ENCODE assay signal across 8 mouse cellular contexts in genomic region chr6:91000819-91001525, GRCm38 (mm10). TPM values are rescaled to one million over a fixed set of nuclear protein-coding genes. Genes with fewer than 3 reads are reported as not detected.
A peak's percentile ranks its signal among the peaks of the same experiment; 100 is the strongest.
DNase-seq lines count a peak whose midpoint lies in the region; ATAC-seq and TF ChIP-seq lines count a peak whose summit lies in the region.

No protein-coding gene starts in this region.

- TF ChIP-seq CTCF in bone marrow macrophage, adult 2 months (IDR thresholded peaks at IDR 0.05; ENCODE audit: low read depth, low read length): no peak
- TF ChIP-seq CTCF in heart, postnatal 0 days (IDR thresholded peaks at IDR 0.05; ENCODE audit: low read depth): no peak

- H3K27me3 ChIP-seq in heart, postnatal 0 days (ENCODE audit: control insufficient read depth, insufficient read depth, low read length): no peaks in the 10 kb centered on the region
- no peaks in the 10 kb centered on the region for H3K27me3 ChIP-seq in neural tube, embryonic 15.5 days (replicated peaks)

- H3K36me3 ChIP-seq in heart, postnatal 0 days (replicated peaks; ENCODE audit: control insufficient read depth, insufficient read depth, low read length): no peaks in the 10 kb centered on the region
- no peaks in the 10 kb centered on the region for H3K36me3 ChIP-seq in neural tube, embryonic 15.5 days

- intact Hi-C loops in left cerebral cortex, postnatal 10 days (cut with DNase I): no loop called here

- 0 out of 2 replicates have a peak overlapping the region, but pooled peaks have one; percentile 10 for H3K4me3 ChIP-seq in bone marrow macrophage, adult 2 months (ENCODE audit: insufficient read depth, low read length)
- H3K4me3 ChIP-seq in heart, postnatal 0 days (ENCODE audit: low read depth, low read length): no peak overlapping the region
- H3K4me3 ChIP-seq in neural tube, embryonic 15.5 days (replicated peaks): no peak overlapping the region

- TF ChIP-seq POLR2A in bone marrow macrophage, adult 2 months (IDR thresholded peaks at IDR 0.05; ENCODE audit: borderline replicate concordance, low read depth, low read length): no peak

- H3K4me2 ChIP-seq in heart, postnatal 0 days (ENCODE audit: low read depth, low read length): peak overlapping the region; percentile 48
- H3K4me2 ChIP-seq in neural tube, embryonic 15.5 days: peak overlapping the region; percentile 43

- H3K27ac ChIP-seq in bone marrow macrophage, adult 2 months (ENCODE audit: insufficient read depth, low read depth, low read length): no peak overlapping the region
- H3K27ac ChIP-seq in heart, postnatal 0 days (ENCODE audit: low read depth): no peak overlapping the region
- 0 out of 2 replicates have a peak overlapping the region, but pooled peaks have one; percentile 46 for H3K27ac ChIP-seq in neural tube, embryonic 15.5 days (replicated peaks)

- H3K9me3 ChIP-seq in heart, postnatal 0 days (replicated peaks; ENCODE audit: control insufficient read depth, low read length): no peaks in the 10 kb centered on the region
- no peaks in the 10 kb centered on the region for H3K9me3 ChIP-seq in neural tube, embryonic 15.5 days (replicated peaks)

- DNase-seq in kidney, postnatal 10 days: peak; percentile 28
- DNase-seq in kidney, adult 9 months: no peak
- DNase-seq in heart, postnatal 0 days (ENCODE audit: low spot score): no peak
- DNase-seq in left cerebral cortex, postnatal 10 days (ENCODE audit: extremely low spot score in 1 of 2, low spot score in 2 of 2): peak; percentile 25 to 56
- DNase-seq in thymus, postnatal 25 days: no peak
- DNase-seq in spleen, postnatal 10 days (ENCODE audit: low spot score in 2 of 2): no peak

- WGBS in heart, postnatal 0 days: 20% methylated on average over 15 of the region's 15 CpGs
- 9% methylated on average over 15 of the region's 15 CpGs for WGBS in neural tube, embryonic 15.5 days

- no peak for TF ChIP-seq EP300 in heart, postnatal 0 days (IDR thresholded peaks at IDR 0.05; ENCODE audit: low read depth)

- no peak; the same call in 1 of the 2 replicates for ATAC-seq in heart, postnatal 0 days (ENCODE audit: insufficient read depth, low read depth)
- peak; percentile 72 for ATAC-seq in neural tube, embryonic 15.5 days (ENCODE audit: low FRiP score)

- peaks cover 15% of the 10 kb centered on the region for H3K4me1 ChIP-seq in bone marrow macrophage, adult 2 months (ENCODE audit: control insufficient read depth, insufficient read depth, low read length)
- H3K4me1 ChIP-seq in heart, postnatal 0 days (ENCODE audit: control insufficient read depth, insufficient read depth): peaks cover 20% of the 10 kb centered on the region; the same call in 1 of the 2 replicates
- H3K4me1 ChIP-seq in neural tube, embryonic 15.5 days: peaks cover 18% of the 10 kb centered on the region

- 0 out of 2 replicates have a peak overlapping the region, but pooled peaks have one; percentile 12 for H3K9ac ChIP-seq in heart, postnatal 0 days (replicated peaks; ENCODE audit: low read depth, low read length)
- no peak overlapping the region for H3K9ac ChIP-seq in neural tube, embryonic 15.5 days (replicated peaks)

RNA-seq across cellular contexts. Expression of gene Iqsec1, which starts 12.5 kb away (rescaled TPM):
- polyA plus RNA-seq in bone marrow macrophage, adult 2 months (2012; ENCODE audit: insufficient read depth, insufficient read length, missing spikeins): 38.2 and 43.8 TPM in 2 replicates
- 93.7 and 183 TPM in 2 replicates for total RNA-seq in heart, postnatal 0 days (2014; rRNA removed; ENCODE audit: low replicate concordance)
- polyA plus RNA-seq in heart, postnatal 0 days (2015; fragmentation: Nextera tagmentation; extraction: Ambion mirVana): 12.0 and 13.5 TPM in 2 replicates
- total RNA-seq in left cerebral cortex, postnatal 10 days (2021): 100 to 1,000 TPM; 207 to 221 TPM
- 19.7 and 21.5 TPM in 2 replicates for polyA plus RNA-seq in neural tube, embryonic 15.5 days (2015; fragmentation: Nextera tagmentation; extraction: Ambion mirVana)

Comparison
In these comparisons a context has a peak if more than half of its experiments do, and no peak if none do; other contexts are left out.
1. DNase-seq: peak in kidney, postnatal 10 days (single experiment) and left cerebral cortex, postnatal 10 days (2 of 2); none in kidney, adult 9 months (single experiment), heart, postnatal 0 days (single experiment), thymus, postnatal 25 days (single experiment) and spleen, postnatal 10 days (0 of 2).